Mouse (Mus musculus) liver, embryonic 12.5 days (tissue): ENCODE results near the gene Kiss1. TPM values are rescaled to one million over a fixed set of nuclear protein-coding genes. Genes with fewer than 3 reads are reported as not detected.
"Not testable (repeated sequence)": the region's sequence is repeated elsewhere in the genome, so short reads cannot be mapped to it uniquely, and the experiment has no call there.

Experiments
- ATAC-seq: fragments of 200-750 bp; cut with Nextera tagmentation; 2 replicates; pipeline ENCODE4 v1.8.0; 2017; ENCODE audit warnings: moderate number of reproducible peaks, mild to moderate bottlenecking, moderate library complexity
- H3K27ac ChIP-seq: fragments of 300-500 bp; sonication (generic); 2 replicates; pipeline ENCODE4 v1.5.1; 2016; ENCODE audit warnings: mild to moderate bottlenecking
- H3K27me3 ChIP-seq: fragments of 300-500 bp; sonication (generic); replicated peaks from 2 replicates; pipeline ENCODE4 v1.6.1; 2016; ENCODE audit warnings: mild to moderate bottlenecking, moderate library complexity
- H3K36me3 ChIP-seq: fragments of 300-500 bp; sonication (generic); 2 replicates; pipeline ENCODE4 v1.6.1; 2016; ENCODE audit warnings: mild to moderate bottlenecking, moderate library complexity
- H3K4me1 ChIP-seq: fragments of 300-500 bp; sonication (generic); 2 replicates; pipeline ENCODE4 v1.6.1; 2016
- H3K4me2 ChIP-seq: fragments of 300-500 bp; sonication (generic); 2 replicates; pipeline ENCODE4 v1.6.1; 2016; ENCODE audit warnings: mild to moderate bottlenecking, moderate library complexity
- H3K4me3 ChIP-seq: fragments of 300-500 bp; sonication (generic); 2 replicates; pipeline ENCODE4 v1.5.1; 2016; ENCODE audit warnings: mild to moderate bottlenecking, moderate library complexity
- H3K9ac ChIP-seq: fragments of 300-500 bp; sonication (generic); 2 replicates; pipeline ENCODE4 v1.6.1; 2016; ENCODE audit warnings: mild to moderate bottlenecking, moderate library complexity
- H3K9me3 ChIP-seq: fragments of 300-500 bp; sonication (generic); replicated peaks from 2 replicates; pipeline ENCODE4 v1.6.1; 2016; ENCODE audit warnings: mild to moderate bottlenecking, moderate library complexity
- WGBS: fragments of 180-500 bp; shearing (Covaris S2); methylation state at CpG from one replicate; pipeline ENCODE4 v1.1.7; 2016; ENCODE audit not compliant: insufficient replicate concordance; 5-methylcytosine and 5-hydroxymethylcytosine counted together
- polyA plus RNA-seq: library from polyadenylated mRNA; unstranded; fragments of >200 nt; fragmentation: Nextera tagmentation; extraction: Ambion mirVana; gene quantifications from 2 replicates; pipeline ENCODE4 v1.2.1, GENCODE M21; 2016

Kiss1 gene
- polyA plus RNA-seq, 1 experiment from 2014 or later: not detected

GRCm38 (mm10) chr1:133325951-133326350 is 4.3 kb downstream of the Kiss1 start:
- H3K4me2 ChIP-seq: no peak overlapping the region
- no peaks in the 10 kb centered on the region for H3K9me3 ChIP-seq
- no peak for ATAC-seq
- H3K27ac ChIP-seq: no peak overlapping the region
- no peak overlapping the region for H3K4me3 ChIP-seq
- no peaks in the 10 kb centered on the region for H3K4me1 ChIP-seq
- peaks cover 43% of the 10 kb centered on the region for H3K27me3 ChIP-seq
- WGBS: 69% methylated on average over 8 of the region's 8 CpGs
- H3K9ac ChIP-seq: no peak overlapping the region
- H3K36me3 ChIP-seq: no peaks in the 10 kb centered on the region

- peaks cover 54% of the 10 kb centered on the region for H3K27me3 ChIP-seq
- no peaks in the 10 kb centered on the region for H3K9me3 ChIP-seq
- H3K9ac ChIP-seq: no peak overlapping the region
- no peak overlapping the region for H3K27ac ChIP-seq
- H3K36me3 ChIP-seq: no peaks in the 10 kb centered on the region
- ATAC-seq: no peak
- no peaks in the 10 kb centered on the region for H3K4me1 ChIP-seq
- H3K4me2 ChIP-seq: no peak overlapping the region
- WGBS: 38% methylated on average over 5 of the region's 5 CpGs
- H3K4me3 ChIP-seq: no peak overlapping the region
Measured at GRCm38 (mm10) chr1:133327094-133327493, 5.4 kb downstream of the Kiss1 start.

- Histone ChIP-seq H3K27me3 (peaks cover 57% of the 10 kb centered on the region), H3K4me2 (no peak overlapping the region), H3K36me3 (no peaks in the 10 kb centered on the region), H3K9ac (no peak overlapping the region), H3K9me3 (no peaks in the 10 kb centered on the region), H3K4me3 (no peak overlapping the region), H3K27ac (no peak overlapping the region), H3K4me1 (no peaks in the 10 kb centered on the region)
- no peak for ATAC-seq
- 71% methylated on average over 6 of the region's 6 CpGs for WGBS
Measured at GRCm38 (mm10) chr1:133328299-133328795, 6.7 kb downstream of the Kiss1 start.

GRCm38 (mm10) chr1:133328896-133329637 is 7.4 kb downstream of the Kiss1 start:
- H3K4me3 ChIP-seq: peak overlapping the region; percentile 5; the same call in 1 of the 2 replicates
- ATAC-seq: no peak
- H3K4me1 ChIP-seq: no peaks in the 10 kb centered on the region
- no peak overlapping the region for H3K27ac ChIP-seq
- H3K27me3 ChIP-seq: peaks cover 57% of the 10 kb centered on the region
- no peaks in the 10 kb centered on the region for H3K36me3 ChIP-seq
- no peaks in the 10 kb centered on the region for H3K9me3 ChIP-seq
- H3K4me2 ChIP-seq: peak overlapping the region; percentile 54
- no peak overlapping the region for H3K9ac ChIP-seq
- WGBS: 11% methylated on average over 34 of the region's 34 CpGs

GRCm38 (mm10) chr1:133329638-133329964 is 7.9 kb downstream of the Kiss1 start:
- WGBS: 24% methylated on average over 7 of the region's 7 CpGs

GRCm38 (mm10) chr1:133331142-133331541 is 9.5 kb downstream of the Kiss1 start:
- Histone ChIP-seq H3K27me3 (peaks cover 57% of the 10 kb centered on the region), H3K9ac (no peak overlapping the region), H3K4me3 (no peak overlapping the region), H3K4me1 (no peaks in the 10 kb centered on the region), H3K36me3 (no peaks in the 10 kb centered on the region), H3K27ac (no peak overlapping the region), H3K4me2 (no peak overlapping the region), H3K9me3 (no peaks in the 10 kb centered on the region)
- no peak for ATAC-seq
- WGBS: 47% methylated on average over 3 of the region's 3 CpGs

More at GRCm38 (mm10) chr1:133329638-133329964, 7.9 kb downstream of the Kiss1 start:
- Histone ChIP-seq H3K4me2 (peak overlapping the region; percentile 54), H3K9me3 (no peaks in the 10 kb centered on the region), H3K27ac (no peak overlapping the region), H3K4me3 (peak overlapping the region; percentile 5; the same call in 1 of the 2 replicates), H3K36me3 (no peaks in the 10 kb centered on the region), H3K4me1 (no peaks in the 10 kb centered on the region), H3K27me3 (peaks cover 57% of the 10 kb centered on the region), H3K9ac (no peak overlapping the region)
- ATAC-seq: no peak

- Histone ChIP-seq H3K4me3 (no peak overlapping the region), H3K27ac (no peak overlapping the region), H3K4me1 (no peaks in the 10 kb centered on the region), H3K9me3 (no peaks in the 10 kb centered on the region), H3K27me3 (peaks cover 44% of the 10 kb centered on the region), H3K4me2 (no peak overlapping the region), H3K36me3 (no peaks in the 10 kb centered on the region), H3K9ac (no peak overlapping the region)
- WGBS: 73% methylated on average over 11 of the region's 11 CpGs
- ATAC-seq: no peak
Measured at GRCm38 (mm10) chr1:133332656-133333430, 11.2 kb downstream of the Kiss1 start.

GRCm38 (mm10) chr1:133333937-133334336 is 12.3 kb downstream of the Kiss1 start:
- no peak overlapping the region for H3K4me2 ChIP-seq
- no peak overlapping the region for H3K27ac ChIP-seq
- H3K4me3 ChIP-seq: no peak overlapping the region
- H3K36me3 ChIP-seq: no peaks in the 10 kb centered on the region
- H3K27me3 ChIP-seq: peaks cover 33% of the 10 kb centered on the region
- ATAC-seq: no peak
- 58% methylated on average over 6 of the region's 6 CpGs for WGBS
- no peaks in the 10 kb centered on the region for H3K4me1 ChIP-seq
- H3K9ac ChIP-seq: no peak overlapping the region
- H3K9me3 ChIP-seq: no peaks in the 10 kb centered on the region

GRCm38 (mm10) chr1:133340403-133340802 is 18.7 kb downstream of the Kiss1 start:
- H3K4me3 ChIP-seq, ATAC-seq: not testable (repeated sequence)
- WGBS: 32% methylated on average over 1 of the region's 1 CpGs

GRCm38 (mm10) chr1:133344357-133344756 is 22.7 kb downstream of the Kiss1 start:
- Histone ChIP-seq H3K4me1 (peaks cover 7% of the 10 kb centered on the region), H3K9me3 (no peaks in the 10 kb centered on the region), H3K9ac (no peak overlapping the region), H3K4me3 (no peak overlapping the region), H3K4me2 (no peak overlapping the region), H3K27me3 (peaks cover 4% of the 10 kb centered on the region; the same call in 1 of the 2 replicates), H3K36me3 (no peaks in the 10 kb centered on the region), H3K27ac (no peak overlapping the region)
- 80% methylated on average over 2 of the region's 2 CpGs for WGBS
- ATAC-seq: no peak

More at GRCm38 (mm10) chr1:133340403-133340802, 18.7 kb downstream of the Kiss1 start:
- not testable (repeated sequence) for H3K36me3 ChIP-seq, H3K4me2 ChIP-seq, H3K27ac ChIP-seq, H3K4me1 ChIP-seq, H3K27me3 ChIP-seq, H3K9ac ChIP-seq, H3K9me3 ChIP-seq

GRCm38 (mm10) chr1:133346531-133346930 is 24.9 kb downstream of the Kiss1 start:
- Histone ChIP-seq H3K27ac (no peak overlapping the region), H3K36me3 (no peaks in the 10 kb centered on the region), H3K9ac (no peak overlapping the region), H3K4me3 (no peak overlapping the region), H3K9me3 (no peaks in the 10 kb centered on the region), H3K4me2 (no peak overlapping the region), H3K4me1 (peaks cover 7% of the 10 kb centered on the region), H3K27me3 (peaks cover 16% of the 10 kb centered on the region)
- ATAC-seq: no peak
- 73% methylated on average over 9 of the region's 9 CpGs for WGBS

- Histone ChIP-seq H3K9ac (no peak overlapping the region), H3K4me2 (no peak overlapping the region), H3K36me3 (no peaks in the 10 kb centered on the region), H3K27ac (no peak overlapping the region), H3K27me3 (peaks cover 23% of the 10 kb centered on the region), H3K4me1 (peaks cover 7% of the 10 kb centered on the region), H3K4me3 (no peak overlapping the region), H3K9me3 (no peaks in the 10 kb centered on the region)
- ATAC-seq: no peak
- 55% methylated on average over 3 of the region's 3 CpGs for WGBS
Measured at GRCm38 (mm10) chr1:133347226-133347625, 25.6 kb downstream of the Kiss1 start.
